Comparison of ENCODE assay signal across 9 mouse cellular contexts in the genomic region with DNA sequence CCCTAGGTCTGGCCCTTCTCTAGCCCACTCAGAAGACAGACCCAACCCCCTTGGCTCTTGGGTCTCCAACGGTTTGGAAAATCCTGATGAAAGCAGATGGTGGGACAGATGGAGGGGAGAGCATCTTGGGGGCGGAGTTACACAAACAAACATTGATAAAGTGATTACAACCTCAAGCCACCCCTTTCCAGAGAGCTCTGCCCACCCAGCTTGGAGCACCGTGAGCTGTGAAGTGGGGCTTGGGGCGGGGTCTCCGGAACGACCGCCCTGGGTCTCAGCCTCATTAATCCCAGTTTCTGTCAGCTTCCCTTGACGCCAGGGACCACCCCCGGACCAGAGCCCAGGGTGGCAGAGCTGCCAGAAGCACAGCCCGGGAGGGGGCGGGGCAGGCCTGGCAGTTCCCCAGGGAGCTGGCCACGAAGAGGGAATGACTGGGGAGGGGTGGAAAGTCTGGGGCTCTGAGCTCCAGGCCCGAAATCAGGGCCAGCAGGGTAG. TPM values are rescaled to one million over a fixed set of nuclear protein-coding genes. Genes with fewer than 3 reads are reported as not detected.
DNase-seq lines count a peak whose midpoint lies in the region; ATAC-seq lines count a peak whose summit lies in the region.
"Had no signal": no experiment of that assay in that cellular context is flagged by ENCODE, and none has a peak within 500 bp of the region (broad histone marks: within the 10 kb centered on the region; RNA-seq: fewer than 3 reads in every experiment).

No protein-coding gene starts in this region.

- H3K27me3 ChIP-seq in forebrain, embryonic 13.5 days = peaks cover 51% of the 10 kb centered on the region
- H3K27me3 ChIP-seq in intestine, embryonic 15.5 days (replicated peaks) = peaks cover 40% of the 10 kb centered on the region
- H3K27me3 ChIP-seq in midbrain, embryonic 16.5 days (ENCODE audit: control insufficient read depth, insufficient read depth, low read depth, low read length) = peaks cover 5% of the 10 kb centered on the region

- H3K9ac ChIP-seq in forebrain, embryonic 13.5 days = no peak overlapping the region
- no peak overlapping the region for H3K9ac ChIP-seq in intestine, embryonic 15.5 days
- H3K9ac ChIP-seq in midbrain, embryonic 16.5 days (ENCODE audit: low read depth, low read length) = peak overlapping the region; percentile 4; the same call in 1 of the 2 replicates

- ATAC-seq in forebrain, embryonic 13.5 days = peak; percentile 59
- ATAC-seq in intestine, embryonic 15.5 days = no peak
- no peak for ATAC-seq in midbrain, embryonic 16.5 days
- ATAC-seq in granulocyte monocyte progenitor cell, adult 5-6 weeks (replicated peaks; ENCODE audit: poor library complexity, severe bottlenecking) = no peak
- ATAC-seq: Patski had no signal

- peaks cover 54% of the 10 kb centered on the region for H3K4me1 ChIP-seq in forebrain, embryonic 13.5 days
- peaks cover 35% of the 10 kb centered on the region for H3K4me1 ChIP-seq in intestine, embryonic 15.5 days (replicated peaks)
- H3K4me1 ChIP-seq in midbrain, embryonic 16.5 days (ENCODE audit: control insufficient read depth, insufficient read depth, low read length) = peaks cover 40% of the 10 kb centered on the region

- H3K4me2 ChIP-seq in forebrain, embryonic 13.5 days = peak overlapping the region; percentile 54
- peak overlapping the region; percentile 34 for H3K4me2 ChIP-seq in intestine, embryonic 15.5 days (replicated peaks)
- peak overlapping the region; percentile 22; the same call in 1 of the 2 replicates for H3K4me2 ChIP-seq in midbrain, embryonic 16.5 days (ENCODE audit: low read length)

- 0 out of 2 replicates have a peak overlapping the region, but pooled peaks have one; percentile 0 for H3K4me3 ChIP-seq in forebrain, embryonic 13.5 days
- H3K4me3 ChIP-seq in intestine, embryonic 15.5 days (replicated peaks) = peak overlapping the region; percentile 9; the same call in 1 of the 2 replicates
- peak overlapping the region; percentile 8; the same call in 1 of the 2 replicates for H3K4me3 ChIP-seq in midbrain, embryonic 16.5 days (ENCODE audit: low read depth, low read length)

- DNase-seq in layer of hippocampus, adult 11-12 months (ENCODE audit: low spot score) = peak; percentile 85
- no peak for DNase-seq in layer of hippocampus, adult 9-10 months (ENCODE audit: low spot score)
- no peak for DNase-seq in kidney, adult 8-10 months

- no peaks in the 10 kb centered on the region for H3K9me3 ChIP-seq in forebrain, embryonic 13.5 days (replicated peaks)
- H3K9me3 ChIP-seq in intestine, embryonic 15.5 days = no peaks in the 10 kb centered on the region
- no peaks in the 10 kb centered on the region for H3K9me3 ChIP-seq in midbrain, embryonic 16.5 days (replicated peaks; ENCODE audit: control insufficient read depth, low read length, poor library complexity, severe bottlenecking)

- 0 out of 2 replicates have a peak overlapping the region, but pooled peaks have one; percentile 1 for H3K27ac ChIP-seq in forebrain, embryonic 13.5 days
- no peak overlapping the region for H3K27ac ChIP-seq in intestine, embryonic 15.5 days
- H3K27ac ChIP-seq in midbrain, embryonic 16.5 days (ENCODE audit: low read length) = no peak overlapping the region

- WGBS in forebrain, embryonic 13.5 days = 7% methylated on average over 13 of the region's 13 CpGs
- WGBS in intestine, embryonic 15.5 days = 5% methylated on average over 13 of the region's 13 CpGs
- WGBS in midbrain, embryonic 16.5 days = 4% methylated on average over 12 of the region's 13 CpGs

- H3K36me3 ChIP-seq in forebrain, embryonic 13.5 days (ENCODE audit: poor library complexity, severe bottlenecking) = no peaks in the 10 kb centered on the region
- H3K36me3 ChIP-seq in intestine, embryonic 15.5 days = no peaks in the 10 kb centered on the region
- H3K36me3 ChIP-seq in midbrain, embryonic 16.5 days (ENCODE audit: control insufficient read depth, insufficient read depth, low read length) = no peaks in the 10 kb centered on the region

RNA-seq across cellular contexts. Expression of a gene that starts 2.9 kb away (rescaled TPM):
- 19.6 and 20.4 TPM in 2 replicates for polyA plus RNA-seq in forebrain, embryonic 13.5 days (2015; fragmentation: Nextera tagmentation; extraction: Ambion mirVana)
- polyA plus RNA-seq in intestine, embryonic 15.5 days (2015; fragmentation: Nextera tagmentation; extraction: Ambion mirVana) = 4.1 and 5.2 TPM in 2 replicates
- polyA plus RNA-seq in midbrain, embryonic 16.5 days (2015; fragmentation: Nextera tagmentation; extraction: Ambion mirVana) = 85.5 and 130 TPM in 2 replicates
- not detected in 2 replicates for total RNA-seq in granulocyte monocyte progenitor cell, adult 5-6 weeks (2014; fragmentation: Nextera tagmentation)
- not detected in 2 replicates for total RNA-seq in granulocyte monocyte progenitor cell, adult 5-6 weeks (2017)
- total RNA-seq: neutrophil, adult 5-6 weeks had no signal
- polyA plus RNA-seq: Patski had no signal

RNA-seq across cellular contexts. Expression of a gene that starts 12.1 kb away (rescaled TPM):
- polyA plus RNA-seq in forebrain, embryonic 13.5 days (2015; fragmentation: Nextera tagmentation; extraction: Ambion mirVana) = 0.93 and 1.1 TPM in 2 replicates
- 2.7 and 2.9 TPM in 2 replicates for polyA plus RNA-seq in intestine, embryonic 15.5 days (2015; fragmentation: Nextera tagmentation; extraction: Ambion mirVana)
- 5.9 and 6.2 TPM in 2 replicates for polyA plus RNA-seq in midbrain, embryonic 16.5 days (2015; fragmentation: Nextera tagmentation; extraction: Ambion mirVana)
- not detected in 2 replicates for total RNA-seq in granulocyte monocyte progenitor cell, adult 5-6 weeks (2014; fragmentation: Nextera tagmentation)
- total RNA-seq in granulocyte monocyte progenitor cell, adult 5-6 weeks (2017) = not detected in 2 replicates
- total RNA-seq: neutrophil, adult 5-6 weeks had no signal
- polyA plus RNA-seq: Patski had no signal

RNA-seq across cellular contexts. Expression of a gene that starts 19.4 kb away (rescaled TPM):
- not detected in 2 replicates for polyA plus RNA-seq in forebrain, embryonic 13.5 days (2015; fragmentation: Nextera tagmentation; extraction: Ambion mirVana)
- polyA plus RNA-seq in intestine, embryonic 15.5 days (2015; fragmentation: Nextera tagmentation; extraction: Ambion mirVana) = 90.0 and 106 TPM in 2 replicates
- not detected in 2 replicates for polyA plus RNA-seq in midbrain, embryonic 16.5 days (2015; fragmentation: Nextera tagmentation; extraction: Ambion mirVana)
- not detected in 2 replicates for total RNA-seq in granulocyte monocyte progenitor cell, adult 5-6 weeks (2014; fragmentation: Nextera tagmentation)
- not detected in 2 replicates for total RNA-seq in granulocyte monocyte progenitor cell, adult 5-6 weeks (2017)
- total RNA-seq: neutrophil, adult 5-6 weeks had no signal
- polyA plus RNA-seq: Patski had no signal

Comparison
In these comparisons a context has a peak if more than half of its experiments do, and no peak if none do; other contexts are left out.
1. RNA of a gene that starts 19.4 kb away (polyA plus RNA-seq): 90.0 to 106 TPM in intestine, embryonic 15.5 days; not detected in forebrain, embryonic 13.5 days and not detected in midbrain, embryonic 16.5 days; every median in the first group is over 10 times any median in the second.
2. Peak in every context shown above with its lines, with median percentiles within 50 percentile points of each other: H3K4me2 ChIP-seq and H3K4me3 ChIP-seq.